Mouse (Mus musculus) ES-E14 (cell line): ENCODE data around the gene Cpsf6.

Source experiments
- HCFC1 ChIP-seq: IDR thresholded peaks from 2 replicates; pipeline ENCODE4 v1.6.1; 2012; ENCODE audit warnings: low read length, inconsistent platforms, borderline replicate concordance; ENCODE audit not compliant: insufficient read depth
- MAFK ChIP-seq: IDR thresholded peaks from 2 replicates; pipeline ENCODE4 v1.6.1; 2014; ENCODE audit warnings: mild to moderate bottlenecking, low read depth, low read length, inconsistent platforms; ENCODE audit not compliant: insufficient read depth
- ZC3H11A ChIP-seq: IDR thresholded peaks from 2 replicates; pipeline ENCODE4 v1.6.1; 2012; ENCODE audit warnings: low read depth, mild to moderate bottlenecking, inconsistent platforms, low read length, borderline replicate concordance
- ZNF384 ChIP-seq: IDR thresholded peaks from 2 replicates; pipeline ENCODE4 v1.6.1; 2012; ENCODE audit warnings: low read depth, low read length, inconsistent platforms

DNA sequence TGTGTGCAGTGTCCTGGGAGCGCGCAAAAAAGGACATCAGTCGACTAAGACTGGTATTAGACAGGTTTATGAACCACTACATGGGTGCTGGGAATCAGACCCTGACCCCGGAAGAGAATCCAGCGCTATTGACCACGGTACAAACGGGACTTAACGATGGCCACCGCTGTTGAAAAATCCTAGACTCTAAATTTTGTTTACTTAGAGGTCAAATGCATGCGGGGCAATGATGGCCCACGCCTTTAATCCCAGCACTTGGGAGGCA, 1.6 kb downstream of the Cpsf6 start:
- TF ChIP-seq ZC3H11A = no peak
- TF ChIP-seq HCFC1 = no peak
- TF ChIP-seq MAFK = no peak
- TF ChIP-seq ZNF384 = no peak
